Mouse (Mus musculus) heart, embryonic 12.5 days (tissue): ENCODE measurements around the gene Gm20388. TPM values are rescaled to one million over a fixed set of nuclear protein-coding genes. Genes with fewer than 3 reads are reported as not detected.
A peak's percentile ranks its signal among the peaks of the same experiment; 100 is the strongest.

ENCODE experiments used
- ATAC-seq: fragments of 200-750 bp; cut with Nextera tagmentation; 2 replicates; pipeline ENCODE4 v1.8.0; 2017; ENCODE audit warnings: moderate TSS enrichment, moderate library complexity; ENCODE audit not compliant: insufficient number of reproducible peaks, low FRiP score
- H3K27ac ChIP-seq: fragments of 300-500 bp; sonication (generic); 2 replicates; pipeline ENCODE4 v1.5.1; 2016; ENCODE audit warnings: mild to moderate bottlenecking, moderate library complexity; ENCODE audit not compliant: poor library complexity, severe bottlenecking
- H3K27me3 ChIP-seq: fragments of 300-500 bp; sonication (generic); replicated peaks from 2 replicates; pipeline ENCODE4 v1.6.1; 2016; ENCODE audit warnings: mild to moderate bottlenecking, moderate library complexity
- H3K36me3 ChIP-seq: fragments of 300-500 bp; sonication (generic); 2 replicates; pipeline ENCODE4 v1.6.1; 2016; ENCODE audit warnings: mild to moderate bottlenecking, moderate library complexity
- H3K4me1 ChIP-seq: fragments of 300-500 bp; sonication (generic); replicated peaks from 2 replicates; pipeline ENCODE4 v1.6.1; 2016; ENCODE audit warnings: mild to moderate bottlenecking
- H3K4me2 ChIP-seq: fragments of 300-500 bp; sonication (generic); 2 replicates; pipeline ENCODE4 v1.6.1; 2016; ENCODE audit warnings: mild to moderate bottlenecking, moderate library complexity
- H3K4me3 ChIP-seq: fragments of 300-500 bp; sonication (generic); 2 replicates; pipeline ENCODE4 v1.5.1; 2016; ENCODE audit warnings: mild to moderate bottlenecking
- H3K9ac ChIP-seq: fragments of 300-500 bp; sonication (generic); 2 replicates; pipeline ENCODE4 v1.6.1; 2016; ENCODE audit warnings: mild to moderate bottlenecking, moderate library complexity
- H3K9me3 ChIP-seq: fragments of 300-500 bp; sonication (generic); replicated peaks from 2 replicates; pipeline ENCODE4 v1.6.1; 2016; ENCODE audit warnings: mild to moderate bottlenecking, moderate library complexity
- WGBS: fragments of 180-500 bp; shearing (Covaris S2); methylation state at CpG from one replicate; pipeline ENCODE4 v1.1.7; 2016; 5-methylcytosine and 5-hydroxymethylcytosine counted together
- polyA plus RNA-seq: library from polyadenylated mRNA; unstranded; fragments of >200 nt; fragmentation: Nextera tagmentation; extraction: Ambion mirVana; gene quantifications from 2 replicates; pipeline ENCODE4 v1.2.1, GENCODE M21; 2016

Gene Gm20388
- polyA plus RNA-seq, 1 experiment from 2014 or later = not detected

GRCm38 (mm10) chr8:119994114-119994513 lies 83.5 kb downstream of the Gm20388 start:
- H3K4me3 ChIP-seq = no peak overlapping the region
- peak overlapping the region; percentile 22; the same call in 1 of the 2 replicates for H3K4me2 ChIP-seq
- H3K27ac ChIP-seq = no peak overlapping the region
- no peak for ATAC-seq
- no peak overlapping the region for H3K9ac ChIP-seq
- no peaks in the 10 kb centered on the region for H3K9me3 ChIP-seq
- H3K4me1 ChIP-seq = peaks cover 19% of the 10 kb centered on the region
- H3K27me3 ChIP-seq = peaks cover 53% of the 10 kb centered on the region
- no peaks in the 10 kb centered on the region for H3K36me3 ChIP-seq
- 66% methylated on average over 7 of the region's 7 CpGs for WGBS

GRCm38 (mm10) chr8:119994556-119994955 lies 83.9 kb downstream of the Gm20388 start:
- Histone ChIP-seq H3K36me3 (no peaks in the 10 kb centered on the region), H3K27me3 (peaks cover 53% of the 10 kb centered on the region), H3K4me3 (no peak overlapping the region), H3K4me2 (0 out of 2 replicates have a peak overlapping the region, but pooled peaks have one; percentile 22), H3K27ac (no peak overlapping the region), H3K4me1 (peaks cover 19% of the 10 kb centered on the region), H3K9ac (0 out of 2 replicates have a peak overlapping the region, but pooled peaks have one; percentile 1), H3K9me3 (no peaks in the 10 kb centered on the region)
- ATAC-seq = no peak
- 35% methylated on average over 6 of the region's 6 CpGs for WGBS

- Histone ChIP-seq H3K27ac (no peak overlapping the region), H3K27me3 (peaks cover 33% of the 10 kb centered on the region)
These were observed 86.6 kb downstream of the Gm20388 start for GRCm38 (mm10) chr8:119997266-119997665.

GRCm38 (mm10) chr8:120000461-120000860 lies 89.8 kb downstream of the Gm20388 start:
- no peaks in the 10 kb centered on the region for H3K36me3 ChIP-seq
- peaks cover 6% of the 10 kb centered on the region; the same call in 1 of the 2 replicates for H3K27me3 ChIP-seq
- no peaks in the 10 kb centered on the region for H3K9me3 ChIP-seq
- H3K27ac ChIP-seq = no peak overlapping the region
- ATAC-seq = no peak
- no peak overlapping the region for H3K4me2 ChIP-seq
- H3K4me3 ChIP-seq = no peak overlapping the region
- 49% methylated on average over 8 of the region's 8 CpGs for WGBS
- H3K4me1 ChIP-seq = peaks cover 20% of the 10 kb centered on the region
- H3K9ac ChIP-seq = no peak overlapping the region

More at GRCm38 (mm10) chr8:119997266-119997665, 86.6 kb downstream of the Gm20388 start:
- Histone ChIP-seq H3K9ac (no peak overlapping the region), H3K4me1 (peaks cover 21% of the 10 kb centered on the region), H3K9me3 (no peaks in the 10 kb centered on the region), H3K36me3 (no peaks in the 10 kb centered on the region), H3K4me3 (no peak overlapping the region), H3K4me2 (no peak overlapping the region)
- no peak for ATAC-seq
- 83% methylated on average over 4 of the region's 4 CpGs for WGBS

- Histone ChIP-seq H3K4me2 (no peak overlapping the region), H3K27me3 (peaks cover 6% of the 10 kb centered on the region; the same call in 1 of the 2 replicates), H3K36me3 (no peaks in the 10 kb centered on the region), H3K27ac (no peak overlapping the region), H3K4me3 (no peak overlapping the region), H3K4me1 (peaks cover 20% of the 10 kb centered on the region), H3K9me3 (no peaks in the 10 kb centered on the region), H3K9ac (no peak overlapping the region)
- 72% methylated on average over 7 of the region's 7 CpGs for WGBS
- no peak for ATAC-seq
These were observed 91.1 kb downstream of the Gm20388 start for GRCm38 (mm10) chr8:120001712-120002111.

GRCm38 (mm10) chr8:120002348-120002747 lies 91.7 kb downstream of the Gm20388 start:
- no peak for ATAC-seq
- H3K9ac ChIP-seq = no peak overlapping the region
- no peak overlapping the region for H3K4me2 ChIP-seq
- H3K4me3 ChIP-seq = no peak overlapping the region
- H3K9me3 ChIP-seq = no peaks in the 10 kb centered on the region
- H3K27ac ChIP-seq = no peak overlapping the region
- WGBS = 36% methylated on average over 9 of the region's 9 CpGs
- no peaks in the 10 kb centered on the region for H3K36me3 ChIP-seq
- peaks cover 11% of the 10 kb centered on the region; the same call in 1 of the 2 replicates for H3K27me3 ChIP-seq
- H3K4me1 ChIP-seq = peaks cover 20% of the 10 kb centered on the region

- WGBS = 31% methylated on average over 14 of the region's 14 CpGs
- peak; percentile 29; the same call in 1 of the 2 replicates for ATAC-seq
- no peaks in the 10 kb centered on the region for H3K36me3 ChIP-seq
These were observed 93.6 kb downstream of the Gm20388 start for GRCm38 (mm10) chr8:120004154-120004702.

GRCm38 (mm10) chr8:120004705-120005381 lies 94.2 kb downstream of the Gm20388 start:
- H3K4me3 ChIP-seq = no peak overlapping the region
- WGBS = 55% methylated on average over 2 of the region's 2 CpGs
- no peak overlapping the region for H3K27ac ChIP-seq
- no peak for ATAC-seq
- no peaks in the 10 kb centered on the region for H3K36me3 ChIP-seq
- peaks cover 19% of the 10 kb centered on the region for H3K4me1 ChIP-seq
- H3K9me3 ChIP-seq = no peaks in the 10 kb centered on the region
- no peak overlapping the region for H3K4me2 ChIP-seq
- H3K9ac ChIP-seq = no peak overlapping the region
- peaks cover 16% of the 10 kb centered on the region; the same call in 1 of the 2 replicates for H3K27me3 ChIP-seq

More at GRCm38 (mm10) chr8:120004154-120004702, 93.6 kb downstream of the Gm20388 start:
- Histone ChIP-seq H3K27ac (no peak overlapping the region), H3K27me3 (peaks cover 12% of the 10 kb centered on the region; the same call in 1 of the 2 replicates), H3K9me3 (no peaks in the 10 kb centered on the region), H3K4me1 (peaks cover 20% of the 10 kb centered on the region), H3K4me2 (peak overlapping the region; percentile 22; the same call in 1 of the 2 replicates), H3K4me3 (no peak overlapping the region), H3K9ac (no peak overlapping the region)

- WGBS = 37% methylated on average over 9 of the region's 9 CpGs
- Histone ChIP-seq H3K9ac (no peak overlapping the region), H3K4me2 (no peak overlapping the region), H3K36me3 (no peaks in the 10 kb centered on the region), H3K27ac (no peak overlapping the region), H3K27me3 (peaks cover 30% of the 10 kb centered on the region), H3K4me1 (peaks cover 13% of the 10 kb centered on the region), H3K4me3 (no peak overlapping the region), H3K9me3 (no peaks in the 10 kb centered on the region)
- ATAC-seq = no peak
These were observed 96.1 kb downstream of the Gm20388 start for GRCm38 (mm10) chr8:120006645-120007160.

- no peaks in the 10 kb centered on the region for H3K9me3 ChIP-seq
- WGBS = 76% methylated on average over 9 of the region's 9 CpGs
- no peak overlapping the region for H3K4me3 ChIP-seq
- H3K4me2 ChIP-seq = no peak overlapping the region
- no peak overlapping the region for H3K27ac ChIP-seq
- peaks cover 13% of the 10 kb centered on the region for H3K4me1 ChIP-seq
- H3K27me3 ChIP-seq = peaks cover 35% of the 10 kb centered on the region
- no peak for ATAC-seq
- H3K9ac ChIP-seq = no peak overlapping the region
- no peaks in the 10 kb centered on the region for H3K36me3 ChIP-seq
These were observed 96.5 kb downstream of the Gm20388 start for GRCm38 (mm10) chr8:120007178-120007577.

- Histone ChIP-seq H3K9me3 (no peaks in the 10 kb centered on the region), H3K4me1 (peaks cover 20% of the 10 kb centered on the region), H3K4me3 (no peak overlapping the region), H3K4me2 (no peak overlapping the region), H3K9ac (no peak overlapping the region), H3K27ac (no peak overlapping the region), H3K27me3 (peaks cover 39% of the 10 kb centered on the region), H3K36me3 (no peaks in the 10 kb centered on the region)
- 67% methylated on average over 6 of the region's 6 CpGs for WGBS
- no peak for ATAC-seq
These were observed 98.6 kb downstream of the Gm20388 start for GRCm38 (mm10) chr8:120009284-120009683.
